Mouse (Mus musculus) C2C12 (cell line): ENCODE measurements at regions not wholly inside any gene's neighbourhood (a gene's known extent, or its start where the extent isn't known, plus 50 kb on each side); places are given as distances from the start of the nearest gene placed in this dataset.
A peak's percentile ranks its signal among the peaks of the same experiment; 100 is the strongest.

ENCODE experiments used
- H3K27me3 ChIP-seq: one replicate; pipeline ENCODE4 v1.6.1; 2011; ENCODE audit not compliant: control insufficient read depth, insufficient read depth, insufficient read length
- H3K36me3 ChIP-seq: one replicate; pipeline ENCODE4 v1.6.1; 2011; ENCODE audit not compliant: control insufficient read depth, insufficient read depth
- H3K4me3 ChIP-seq: one replicate; pipeline ENCODE4 v1.5.1; 2011; ENCODE audit warnings: mild to moderate bottlenecking, control low read depth; ENCODE audit not compliant: poor library complexity, insufficient read depth, severe bottlenecking
- H3K79me2 ChIP-seq: one replicate; pipeline ENCODE4 v1.6.1; 2011; ENCODE audit not compliant: control insufficient read depth, insufficient read depth
- H3K79me3 ChIP-seq: one replicate; pipeline ENCODE4 v1.6.1; 2011; ENCODE audit warnings: low read depth, control low read depth
- H3ac ChIP-seq: one replicate; pipeline ENCODE3; 2011; ENCODE audit warnings: low read depth; ENCODE audit not compliant: control insufficient read depth, insufficient read length
- CEBPB ChIP-seq: IDR thresholded peaks from one replicate; pipeline ENCODE4 v1.6.1; 2011; ENCODE audit warnings: low read depth, mild to moderate bottlenecking, control low read depth, moderate library complexity
- CTCF ChIP-seq: IDR thresholded peaks from one replicate; pipeline ENCODE4 v1.5.1; 2011; ENCODE audit not compliant: control insufficient read depth, insufficient read depth, insufficient read length
- FOSL1 ChIP-seq: IDR thresholded peaks from one replicate; pipeline ENCODE4 v1.8.0; 2011; ENCODE audit warnings: mild to moderate bottlenecking, low read length; ENCODE audit not compliant: poor library complexity, insufficient read depth, severe bottlenecking
- MAX ChIP-seq: IDR thresholded peaks from one replicate; pipeline ENCODE4 v1.6.1; 2011; ENCODE audit warnings: mild to moderate bottlenecking, control low read depth
- MYOD1 ChIP-seq: IDR thresholded peaks from one replicate; pipeline ENCODE4 v1.6.1; 2011; ENCODE audit warnings: low read depth; ENCODE audit not compliant: control insufficient read depth, insufficient read length
- MYOG ChIP-seq: IDR thresholded peaks from one replicate; pipeline ENCODE4 v1.6.1; 2011; ENCODE audit not compliant: control insufficient read depth, insufficient read length; ENCODE audit errors: extremely low read depth
- USF1 ChIP-seq: IDR thresholded peaks from one replicate; pipeline ENCODE4 v1.6.1; 2011; ENCODE audit warnings: low read depth, mild to moderate bottlenecking, control low read depth, moderate library complexity

- TF ChIP-seq MAX (peak; percentile 17), FOSL1 (peak; percentile 83), MYOD1 (no peak), CTCF (no peak), CEBPB (no peak), USF1 (no peak), MYOG (no peak)
- Histone ChIP-seq H3K79me3 (no peaks in the 10 kb centered on the region), H3K4me3 (no peak overlapping the region), H3K27me3 (no peaks in the 10 kb centered on the region), H3ac (no peak overlapping the region), H3K36me3 (no peaks in the 10 kb centered on the region), H3K79me2 (no peaks in the 10 kb centered on the region)
These were observed 82.9 kb downstream of the Atp6v1g3 start for GRCm38 (mm10) chr1:138356407-138356806.

DNA sequence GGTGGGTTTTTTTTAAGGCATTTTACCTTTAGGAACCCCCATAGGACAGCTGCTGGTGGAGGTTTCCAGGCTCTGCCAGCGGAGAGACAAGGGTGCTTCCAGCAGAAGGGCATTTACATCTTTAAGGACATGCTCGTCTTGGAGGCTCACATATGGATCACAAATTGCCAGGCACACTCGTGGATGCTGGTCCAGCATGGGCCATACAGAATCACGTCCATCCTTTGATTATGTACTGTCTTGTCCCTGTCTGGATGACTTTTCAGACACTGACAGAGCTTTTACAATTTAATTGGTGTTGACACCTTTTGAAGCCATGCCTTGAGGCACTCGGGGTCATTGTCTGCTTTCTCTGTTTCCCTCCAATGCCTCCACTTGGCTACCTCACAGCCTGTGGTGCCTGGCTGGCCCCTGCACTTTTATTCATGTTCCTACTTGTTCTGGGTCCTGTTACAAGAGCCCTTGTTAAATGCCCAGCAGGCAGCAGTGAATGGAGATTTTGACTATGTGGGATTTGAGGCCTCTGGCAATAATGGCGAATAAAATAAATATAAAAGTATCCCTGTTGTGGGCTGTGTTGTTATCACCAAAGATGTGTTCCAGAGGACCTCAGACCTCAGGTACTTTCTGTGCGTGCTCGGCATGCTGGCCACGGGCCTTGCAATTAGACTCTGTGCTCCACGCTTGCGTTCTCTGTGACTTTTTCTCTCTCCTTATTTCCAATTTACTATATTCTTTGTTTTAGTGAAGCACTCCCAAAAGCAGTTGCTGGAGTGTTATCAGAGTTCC is 89.3 kb downstream of the Atp6v1g3 start:
- Histone ChIP-seq H3K36me3 (no peaks in the 10 kb centered on the region), H3K79me2 (no peaks in the 10 kb centered on the region), H3K4me3 (no peak overlapping the region), H3K79me3 (no peaks in the 10 kb centered on the region), H3ac (no peak overlapping the region), H3K27me3 (no peaks in the 10 kb centered on the region)
- no peak for TF ChIP-seq MYOD1

DNA sequence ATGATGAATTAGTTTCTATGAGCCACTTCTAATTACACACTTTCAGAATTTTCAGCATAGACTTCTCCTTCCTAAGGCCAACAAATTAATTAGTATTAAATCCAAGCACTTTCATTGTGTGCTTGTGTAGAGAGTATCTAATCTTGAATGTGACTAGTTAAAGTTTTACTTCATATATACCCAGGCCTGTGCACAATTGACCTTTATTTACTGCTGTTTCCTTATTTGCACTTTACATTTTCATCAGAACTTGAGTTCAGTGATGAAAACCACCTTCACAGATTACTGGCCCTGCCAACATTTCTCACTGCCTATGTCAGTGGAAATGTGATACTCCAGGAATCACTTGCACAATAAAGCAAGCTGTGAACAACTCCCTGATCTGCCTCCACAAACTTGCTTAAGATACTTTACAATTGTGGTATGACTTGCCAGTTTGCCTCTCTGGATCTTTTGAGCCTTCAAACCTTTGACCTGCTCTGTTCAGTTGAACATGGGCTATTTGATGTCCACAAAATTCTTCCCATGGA is 96.5 kb downstream of the Atp6v1g3 start:
- Histone ChIP-seq H3K79me2 (no peaks in the 10 kb centered on the region), H3K79me3 (no peaks in the 10 kb centered on the region), H3K27me3 (no peaks in the 10 kb centered on the region), H3K4me3 (no peak overlapping the region), H3ac (no peak overlapping the region), H3K36me3 (no peaks in the 10 kb centered on the region)
- TF ChIP-seq FOSL1 (no peak), CEBPB (peak; percentile 93)

- Histone ChIP-seq H3ac (no peak overlapping the region), H3K36me3 (no peaks in the 10 kb centered on the region), H3K79me2 (no peaks in the 10 kb centered on the region), H3K79me3 (no peaks in the 10 kb centered on the region), H3K4me3 (no peak overlapping the region), H3K27me3 (no peaks in the 10 kb centered on the region)
- TF ChIP-seq MYOD1 (no peak), MYOG (no peak), CTCF (no peak)
These were observed 97.9 kb downstream of the Atp6v1g3 start for GRCm38 (mm10) chr1:138371474-138371873.

GRCm38 (mm10) chr1:138384146-138384545 is 110.6 kb downstream of the Atp6v1g3 start:
- H3K27me3 ChIP-seq, result no peaks in the 10 kb centered on the region
- no peak overlapping the region for H3K4me3 ChIP-seq
- TF ChIP-seq FOSL1 (no peak), MYOD1 (no peak), CTCF (no peak), USF1 (no peak), CEBPB (no peak), MAX (no peak)
- H3K79me2 ChIP-seq, result no peaks in the 10 kb centered on the region
- no peaks in the 10 kb centered on the region for H3K36me3 ChIP-seq
- no peak overlapping the region for H3ac ChIP-seq
- no peaks in the 10 kb centered on the region for H3K79me3 ChIP-seq

- peak; percentile 14 for TF ChIP-seq MYOD1
- no peak for TF ChIP-seq MYOG
- TF ChIP-seq FOSL1, result no peak
- TF ChIP-seq CEBPB, result no peak
- no peak for TF ChIP-seq USF1
- no peaks in the 10 kb centered on the region for H3K27me3 ChIP-seq
- H3ac ChIP-seq, result no peak overlapping the region
- H3K79me3 ChIP-seq, result no peaks in the 10 kb centered on the region
- no peaks in the 10 kb centered on the region for H3K79me2 ChIP-seq
- H3K36me3 ChIP-seq, result no peaks in the 10 kb centered on the region
- no peak overlapping the region for H3K4me3 ChIP-seq
These were observed 111.8 kb downstream of the Atp6v1g3 start for GRCm38 (mm10) chr1:138385156-138385841.
